Mouse (Mus musculus) myocyte (in vitro differentiated cells): ENCODE results near the gene Gmeb1. TPM values are rescaled to one million over a fixed set of nuclear protein-coding genes. Genes with fewer than 3 reads are reported as not detected.

ENCODE experiments used
- H3K27me3 ChIP-seq: one replicate; pipeline ENCODE4 v1.6.1; 2011; ENCODE audit not compliant: control insufficient read depth, insufficient read depth, insufficient read length
- H3K36me3 ChIP-seq: one replicate; pipeline ENCODE4 v1.6.1; 2011; ENCODE audit not compliant: control insufficient read depth, insufficient read depth
- H3K4me2 ChIP-seq: one replicate; pipeline ENCODE4 v1.6.1; 2011; ENCODE audit warnings: low read depth, control low read depth
- H3K4me3 ChIP-seq: one replicate; pipeline ENCODE4 v1.5.1; 2011; ENCODE audit warnings: mild to moderate bottlenecking, control low read depth, moderate library complexity
- H3K79me2 ChIP-seq: one replicate; pipeline ENCODE4 v1.6.1; 2011; ENCODE audit not compliant: control insufficient read depth, insufficient read depth
- H3ac ChIP-seq: one replicate; pipeline ENCODE4 v1.6.1; 2011; ENCODE audit not compliant: control insufficient read depth, insufficient read length
- CEBPB ChIP-seq: IDR thresholded peaks from 2 replicates; pipeline ENCODE4 v1.6.1; 2011; ENCODE audit warnings: mild to moderate bottlenecking, moderate library complexity; ENCODE audit not compliant: poor library complexity, insufficient read depth, severe bottlenecking
- E2F4 ChIP-seq: IDR thresholded peaks from one replicate; pipeline ENCODE4 v1.6.1; 2011; ENCODE audit warnings: mild to moderate bottlenecking, control low read depth, moderate library complexity; ENCODE audit not compliant: insufficient read depth
- MYOD1 ChIP-seq, 3 experiments: IDR thresholded peaks; one replicate each; pipeline ENCODE4 v1.6.1; 2011; ENCODE audit warnings: control low read depth in 2 of 3, low read depth in 2 of 3, mild to moderate bottlenecking in 2 of 3, moderate library complexity in 1 of 3; ENCODE audit not compliant: insufficient read length in 2 of 3, control insufficient read depth in 1 of 3
- MYOG ChIP-seq, 3 experiments: IDR thresholded peaks; one replicate each; pipeline ENCODE4 v1.6.1; 2011; ENCODE audit warnings: control low read depth in 2 of 3, low read depth in 2 of 3, mild to moderate bottlenecking in 2 of 3; ENCODE audit not compliant: insufficient read length in 2 of 3, control insufficient read depth in 1 of 3, insufficient read depth in 1 of 3
- POLR2A ChIP-seq: IDR thresholded peaks from one replicate; pipeline ENCODE4 v1.6.1; 2011; ENCODE audit warnings: low read depth, mild to moderate bottlenecking, control low read depth, moderate library complexity; ENCODE audit not compliant: insufficient read length
- POLR2AphosphoS2 ChIP-seq: IDR thresholded peaks from one replicate; pipeline ENCODE4 v1.6.1; 2011; ENCODE audit warnings: low read depth, control low read depth; ENCODE audit not compliant: insufficient read length
- REST ChIP-seq: IDR thresholded peaks from one replicate; pipeline ENCODE4 v1.6.1; 2011; ENCODE audit warnings: mild to moderate bottlenecking, control low read depth, moderate library complexity; ENCODE audit not compliant: insufficient read depth, insufficient read length
- SRF ChIP-seq: IDR thresholded peaks from one replicate; pipeline ENCODE4 v1.6.1; 2011; ENCODE audit warnings: low read depth; ENCODE audit not compliant: control insufficient read depth, insufficient read length
- TCF12 ChIP-seq: IDR thresholded peaks from one replicate; pipeline ENCODE4 v1.6.1; 2011; ENCODE audit warnings: mild to moderate bottlenecking, control low read depth; ENCODE audit not compliant: poor library complexity, insufficient read depth, severe bottlenecking
- TCF3 ChIP-seq: IDR thresholded peaks from one replicate; pipeline ENCODE4 v1.6.1; 2011; ENCODE audit warnings: low read depth, control low read depth; ENCODE audit not compliant: insufficient read length
- USF1 ChIP-seq: IDR thresholded peaks from one replicate; pipeline ENCODE4 v1.6.1; 2011; ENCODE audit warnings: low read depth, mild to moderate bottlenecking, control low read depth, moderate library complexity
- polyA plus RNA-seq: library from polyadenylated mRNA; unstranded; fragments of >200 nt; fragmentation: generic; extraction: Trizol; gene quantifications from one replicate; pipeline ENCODE4 v1.2.1, GENCODE M21; 2012; ENCODE audit warnings: missing spikeins

Gene Gmeb1
- polyA plus RNA-seq, 1 experiment, result 11.7 TPM

DNA sequence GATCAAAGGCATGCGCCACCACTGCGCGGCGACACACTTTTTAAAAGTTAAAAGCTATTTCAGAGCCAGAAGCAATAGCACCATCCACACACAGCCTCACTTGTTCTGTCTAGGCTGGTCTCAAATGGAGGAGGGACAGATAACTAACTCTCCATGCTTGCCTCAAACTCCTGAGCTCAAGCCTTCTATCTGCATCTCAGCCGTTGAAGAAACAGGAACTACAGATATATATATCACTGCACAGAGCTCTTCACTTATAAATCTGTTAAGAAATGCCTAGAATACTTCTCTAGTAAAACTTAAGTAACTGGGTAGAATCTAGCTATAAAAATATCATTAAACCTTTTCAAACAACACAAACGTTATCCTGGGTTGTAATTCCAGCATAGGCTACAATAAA, 67.0 kb downstream of the Gmeb1 start:
- Histone ChIP-seq H3K4me2 (no peak overlapping the region), H3K27me3 (no peaks in the 10 kb centered on the region), H3ac (no peak overlapping the region), H3K36me3 (peaks cover 19% of the 10 kb centered on the region), H3K79me2 (peaks cover 97% of the 10 kb centered on the region), H3K4me3 (no peak overlapping the region)
- no peak for TF ChIP-seq TCF3
- TF ChIP-seq SRF, result no peak
- no peak for TF ChIP-seq REST
- TF ChIP-seq CEBPB, result no peak

DNA sequence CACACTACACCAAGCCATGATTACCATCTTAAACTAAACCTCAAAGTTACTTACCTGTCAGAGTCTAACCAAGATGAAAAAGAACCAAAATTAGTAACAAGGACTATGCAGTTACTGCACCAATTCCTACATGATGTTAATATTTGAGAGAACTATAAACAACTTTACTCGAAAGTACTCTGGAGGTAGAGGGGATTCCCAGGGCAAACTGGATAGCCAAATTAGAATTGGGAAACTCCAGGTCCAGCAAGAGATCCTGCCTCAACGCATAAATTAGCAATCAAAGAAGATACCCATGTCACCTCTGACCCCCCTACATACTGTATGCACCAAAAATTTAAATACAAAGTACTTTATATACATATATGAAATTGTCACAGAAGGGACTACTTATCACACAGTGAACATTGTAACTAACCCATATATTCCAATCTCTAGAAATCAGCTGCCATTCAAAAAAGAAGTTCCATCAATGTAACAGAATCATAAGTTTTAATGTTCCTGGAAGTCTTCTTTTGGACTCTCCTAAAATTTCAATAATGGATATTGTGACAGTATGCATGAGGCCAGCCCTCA, 73.5 kb downstream of the Gmeb1 start:
- H3K4me2 ChIP-seq, result no peak overlapping the region
- H3K79me2 ChIP-seq, result peaks cover 49% of the 10 kb centered on the region
- TF ChIP-seq USF1, result no peak
- TF ChIP-seq MYOD1 (IDR thresholded peaks at IDR 0.05; ENCODE audit: control insufficient read depth in 1 of 3, insufficient read length in 2 of 3, low read depth in 2 of 3), result no peak
- no peak for TF ChIP-seq CEBPB
- no peak for TF ChIP-seq TCF3
- TF ChIP-seq SRF, result no peak
- no peak for TF ChIP-seq E2F4
- no peak for TF ChIP-seq MYOG (IDR thresholded peaks at IDR 0.05; ENCODE audit: control insufficient read depth in 1 of 3, insufficient read depth in 1 of 3, insufficient read length in 2 of 3, low read depth in 2 of 3)
- TF ChIP-seq POLR2A, result no peak
- no peak for TF ChIP-seq TCF12
- no peak for TF ChIP-seq POLR2AphosphoS2
- peaks cover 56% of the 10 kb centered on the region for H3K36me3 ChIP-seq
- H3K4me3 ChIP-seq, result no peak overlapping the region
- H3K27me3 ChIP-seq, result no peaks in the 10 kb centered on the region
- H3ac ChIP-seq, result no peak overlapping the region

- no peak overlapping the region for H3K4me2 ChIP-seq
- H3K36me3 ChIP-seq, result peaks cover 43% of the 10 kb centered on the region
- TF ChIP-seq POLR2A, result no peak
- no peak for TF ChIP-seq MYOD1 (IDR thresholded peaks at IDR 0.05; ENCODE audit: control insufficient read depth in 1 of 3, insufficient read length in 2 of 3, low read depth in 2 of 3)
- TF ChIP-seq E2F4, result no peak
Measured at GRCm38 (mm10) chr4:132183162-132183561, 78.2 kb downstream of the Gmeb1 start.

GRCm38 (mm10) chr4:132181721-132182658, 79.4 kb downstream of the Gmeb1 start:
- Histone ChIP-seq H3K79me2 (no peaks in the 10 kb centered on the region), H3K4me3 (no peak overlapping the region), H3K4me2 (no peak overlapping the region), H3K36me3 (peaks cover 42% of the 10 kb centered on the region), H3K27me3 (no peaks in the 10 kb centered on the region), H3ac (no peak overlapping the region)
- TF ChIP-seq POLR2AphosphoS2 (peak; percentile 16), CEBPB (no peak)

More at GRCm38 (mm10) chr4:132183162-132183561, 78.2 kb downstream of the Gmeb1 start:
- peaks cover 4% of the 10 kb centered on the region for H3K79me2 ChIP-seq
- no peak overlapping the region for H3ac ChIP-seq
- H3K27me3 ChIP-seq, result no peaks in the 10 kb centered on the region
- no peak overlapping the region for H3K4me3 ChIP-seq

GRCm38 (mm10) chr4:132180710-132181109, 80.7 kb downstream of the Gmeb1 start:
- Histone ChIP-seq H3K79me2 (no peaks in the 10 kb centered on the region), H3K4me3 (no peak overlapping the region), H3K4me2 (no peak overlapping the region), H3ac (no peak overlapping the region), H3K36me3 (peaks cover 30% of the 10 kb centered on the region), H3K27me3 (no peaks in the 10 kb centered on the region)
- TF ChIP-seq MYOD1 (IDR thresholded peaks at IDR 0.05; ENCODE audit: control insufficient read depth in 1 of 3, insufficient read length in 2 of 3, low read depth in 2 of 3) (no peak), SRF (no peak), POLR2A (no peak), TCF3 (no peak), E2F4 (no peak), REST (no peak)
